Mouse (Mus musculus) kidney, embryonic 15.5 days (tissue): ENCODE results near the gene Magel2. TPM values are rescaled to one million over a fixed set of nuclear protein-coding genes. Genes with fewer than 3 reads are reported as not detected.

ENCODE experiments used
- ATAC-seq: fragments of 200-750 bp; cut with Nextera tagmentation; replicated peaks from 2 replicates; pipeline ENCODE4 v1.8.0; 2017; ENCODE audit warnings: moderate TSS enrichment; ENCODE audit not compliant: low FRiP score
- H3K27ac ChIP-seq: fragments of 300-500 bp; sonication (generic); 2 replicates; pipeline ENCODE4 v1.5.1; 2015; ENCODE audit warnings: mild to moderate bottlenecking, inconsistent platforms
- H3K27me3 ChIP-seq: fragments of 300-500 bp; sonication (generic); 2 replicates; pipeline ENCODE4 v1.6.1; 2015; ENCODE audit warnings: inconsistent platforms
- H3K36me3 ChIP-seq: fragments of 300-500 bp; sonication (generic); 2 replicates; pipeline ENCODE4 v1.6.1; 2015; ENCODE audit warnings: inconsistent platforms
- H3K4me1 ChIP-seq: fragments of 300-500 bp; sonication (generic); 2 replicates; pipeline ENCODE4 v1.6.1; 2015; ENCODE audit warnings: inconsistent platforms
- H3K4me2 ChIP-seq: fragments of 300-500 bp; sonication (generic); 2 replicates; pipeline ENCODE4 v1.6.1; 2015; ENCODE audit warnings: moderate library complexity, mild to moderate bottlenecking, inconsistent platforms
- H3K4me3 ChIP-seq: fragments of 300-500 bp; sonication (generic); replicated peaks from 2 replicates; pipeline ENCODE4 v1.5.1; 2015; ENCODE audit warnings: mild to moderate bottlenecking, inconsistent platforms
- H3K9ac ChIP-seq: fragments of 300-500 bp; sonication (generic); 2 replicates; pipeline ENCODE4 v1.6.1; 2015; ENCODE audit warnings: mild to moderate bottlenecking, inconsistent platforms
- H3K9me3 ChIP-seq: fragments of 300-500 bp; sonication (generic); replicated peaks from 2 replicates; pipeline ENCODE4 v1.6.1; 2016; ENCODE audit warnings: inconsistent platforms
- WGBS: fragments of 180-500 bp; shearing (Covaris S2); methylation state at CpG from one replicate; pipeline ENCODE4 v1.1.7; 2015; ENCODE audit warnings: mixed read lengths; 5-methylcytosine and 5-hydroxymethylcytosine counted together
- polyA plus RNA-seq: library from polyadenylated mRNA; unstranded; fragments of >200 nt; fragmentation: Nextera tagmentation; extraction: Ambion mirVana; gene quantifications from 2 replicates; pipeline ENCODE4 v1.2.1, GENCODE M21; 2015

The Magel2 gene
- 0.87 and 1.2 TPM in 2 replicates for polyA plus RNA-seq

DNA sequence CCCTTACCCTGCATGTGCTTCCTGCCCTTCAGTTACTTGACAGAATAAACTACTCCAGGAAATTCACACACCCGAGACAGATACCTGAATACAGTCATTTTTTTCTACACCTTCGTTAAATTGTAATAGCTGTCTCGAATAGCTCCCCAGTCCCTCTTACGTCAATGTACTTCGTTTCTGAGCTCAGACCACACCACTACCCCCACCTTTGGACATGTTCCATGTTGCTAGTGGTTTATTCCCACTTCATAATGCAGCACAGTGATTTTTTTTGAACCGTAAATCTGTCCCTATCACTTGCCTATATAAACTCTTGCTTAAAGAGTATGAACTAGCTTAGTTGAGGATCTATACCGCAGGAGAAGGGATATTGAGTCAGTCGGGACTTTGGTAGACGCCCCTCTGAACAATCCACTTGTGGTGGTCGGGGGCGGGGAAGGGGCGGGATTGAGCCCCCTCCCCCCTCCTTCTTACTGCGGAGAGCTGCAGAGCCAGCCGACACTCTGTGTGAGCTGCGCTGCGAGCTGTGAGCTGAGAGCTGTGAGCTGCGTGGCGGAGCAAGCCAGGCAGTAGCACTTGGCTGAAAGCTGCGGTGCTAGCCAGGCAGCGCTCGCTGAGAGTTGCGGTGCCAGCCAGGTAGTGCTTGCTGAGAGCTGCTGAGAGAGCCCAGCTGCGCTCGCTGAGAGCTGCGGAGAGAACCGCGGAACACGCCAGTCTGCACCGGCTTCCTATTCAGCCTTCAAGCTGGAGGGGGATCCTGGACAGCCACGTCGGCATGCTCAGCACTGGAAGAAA is at the start of gene Magel2:
TSS of gene Magel2 (plus strand) at position 501 of the 795 bp plus-strand sequence.
- Histone ChIP-seq H3K9me3 (peaks cover 3% of the 10 kb centered on the region; the same call in 1 of the 2 replicates), H3K36me3 (no peaks in the 10 kb centered on the region), H3K4me3 (peak within 1 kb of the TSS; percentile 49), H3K4me1 (no peaks in the 10 kb centered on the region), H3K4me2 (peak within 1 kb of the TSS; percentile 74), H3K9ac (peak within 1 kb of the TSS; percentile 41), H3K27me3 (no peaks in the 10 kb centered on the region), H3K27ac (no peak within 1 kb of the TSS)
- peak; percentile 92 for ATAC-seq
- WGBS = 30% methylated on average over 31 of the region's 31 CpGs

DNA sequence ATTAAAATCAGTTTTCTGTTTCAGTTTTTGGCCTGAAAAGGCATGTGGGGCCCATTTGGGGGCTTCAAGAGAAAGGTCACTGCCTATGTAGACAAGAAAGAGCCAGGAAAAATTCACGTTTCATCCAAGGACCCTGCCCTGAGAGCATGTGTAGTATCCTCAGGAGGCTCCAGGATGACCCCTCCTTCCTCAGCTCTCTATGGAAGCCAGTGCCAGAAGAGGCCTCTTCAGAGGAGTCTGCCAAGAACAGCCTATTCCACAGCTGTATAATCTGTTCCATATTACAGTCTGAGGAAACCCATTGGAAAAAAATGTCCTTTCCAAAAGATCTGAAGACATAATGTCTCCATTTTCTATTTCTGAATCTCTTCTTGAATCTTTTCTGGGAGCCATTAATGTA is 31.4 kb upstream of the Magel2 start:
- Histone ChIP-seq H3K27ac (no peak overlapping the region), H3K4me1 (peaks cover 6% of the 10 kb centered on the region; the same call in 1 of the 2 replicates), H3K9ac (no peak overlapping the region), H3K27me3 (no peaks in the 10 kb centered on the region), H3K9me3 (no peaks in the 10 kb centered on the region), H3K36me3 (no peaks in the 10 kb centered on the region), H3K4me3 (no peak overlapping the region), H3K4me2 (no peak overlapping the region)
- WGBS = 31% methylated on average over 1 of the region's 1 CpGs
- ATAC-seq = no peak

DNA sequence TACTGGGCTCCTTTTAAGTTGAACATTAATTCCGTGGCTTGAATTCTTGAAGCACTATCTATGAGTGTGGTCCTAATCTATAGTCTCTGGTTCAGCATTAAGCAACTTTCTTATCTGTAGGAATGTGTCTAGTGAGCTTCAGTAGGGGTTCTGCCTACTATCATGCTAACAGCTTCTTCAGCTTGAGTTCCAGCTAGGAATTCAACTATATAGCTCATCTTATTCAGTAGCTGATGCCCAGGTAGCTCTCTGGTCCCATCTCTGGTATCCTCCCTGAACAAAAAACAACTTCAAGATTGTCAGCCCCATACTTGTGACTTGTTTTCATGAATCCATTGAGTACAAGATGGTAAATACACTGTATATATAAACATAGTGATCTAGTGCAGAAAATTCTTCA is 30.5 kb upstream of the Magel2 start, which contains the start of gene Ndn:
TSS of gene Ndn (plus strand) at position 301 of the 400 bp plus-strand sequence.
- no peaks in the 10 kb centered on the region for H3K9me3 ChIP-seq
- no peak for ATAC-seq
- H3K4me3 ChIP-seq = no peak within 1 kb of the TSS
- H3K36me3 ChIP-seq = no peaks in the 10 kb centered on the region
- no peak within 1 kb of the TSS for H3K4me2 ChIP-seq
- H3K27ac ChIP-seq = no peak within 1 kb of the TSS
- WGBS = 64% methylated on average over 1 of the region's 1 CpGs
- H3K27me3 ChIP-seq = no peaks in the 10 kb centered on the region
- H3K9ac ChIP-seq = no peak within 1 kb of the TSS
- H3K4me1 ChIP-seq = peaks cover 6% of the 10 kb centered on the region; the same call in 1 of the 2 replicates

DNA sequence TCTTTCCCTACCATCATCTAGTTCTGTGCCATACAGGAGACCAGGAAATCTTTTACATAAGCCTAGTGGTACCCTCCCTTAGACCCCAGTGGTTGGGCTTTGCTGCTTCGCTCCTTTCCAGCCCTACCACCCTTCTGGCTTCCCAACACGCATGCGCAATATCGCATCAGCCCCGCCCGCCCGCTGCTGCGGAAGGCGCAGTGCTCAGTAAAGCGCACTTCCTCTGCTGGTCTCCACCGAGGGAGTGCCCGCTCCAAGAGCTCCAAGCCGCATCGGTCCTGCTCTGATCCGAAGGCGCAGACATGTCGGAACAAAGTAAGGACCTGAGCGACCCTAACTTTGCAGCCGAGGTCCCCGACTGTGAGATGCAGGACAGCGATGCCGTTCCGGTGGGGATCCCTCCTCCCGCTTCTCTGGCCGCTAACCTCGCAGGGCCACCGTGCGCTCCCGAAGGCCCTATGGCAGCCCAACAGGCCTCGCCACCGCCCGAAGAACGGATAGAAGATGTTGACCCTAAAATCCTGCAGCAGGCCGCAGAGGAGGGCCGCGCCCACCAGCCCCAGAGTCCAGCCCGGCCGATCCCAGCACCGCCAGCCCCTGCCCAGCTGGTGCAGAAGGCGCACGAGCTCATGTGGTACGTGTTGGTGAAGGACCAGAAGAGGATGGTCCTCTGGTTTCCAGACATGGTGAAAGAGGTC is 28.6 kb upstream of the Magel2 start:
- Histone ChIP-seq H3K27ac (no peak overlapping the region), H3K27me3 (no peaks in the 10 kb centered on the region)
- WGBS = 18% methylated on average over 42 of the region's 42 CpGs

DNA sequence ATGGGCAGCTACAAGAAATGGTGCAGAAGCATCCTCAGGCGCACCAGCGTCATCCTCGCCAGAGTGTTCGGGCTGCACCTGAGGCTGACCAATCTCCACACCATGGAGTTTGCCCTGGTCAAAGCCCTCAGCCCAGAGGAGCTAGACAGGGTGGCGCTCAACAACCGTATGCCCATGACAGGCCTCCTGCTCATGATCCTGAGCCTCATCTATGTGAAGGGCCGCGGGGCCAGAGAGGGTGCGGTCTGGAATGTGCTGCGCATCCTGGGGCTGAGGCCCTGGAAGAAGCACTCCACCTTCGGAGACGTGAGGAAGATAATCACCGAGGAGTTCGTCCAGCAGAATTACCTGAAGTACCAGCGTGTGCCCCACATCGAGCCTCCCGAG is 28.0 kb upstream of the Magel2 start:
- Histone ChIP-seq H3K27me3 (no peaks in the 10 kb centered on the region), H3K4me1 (peaks cover 6% of the 10 kb centered on the region; the same call in 1 of the 2 replicates), H3K4me2 (peak overlapping the region; percentile 73), H3K27ac (no peak overlapping the region), H3K4me3 (peak overlapping the region; percentile 58), H3K9ac (peak overlapping the region; percentile 61), H3K9me3 (no peaks in the 10 kb centered on the region), H3K36me3 (no peaks in the 10 kb centered on the region)
- ATAC-seq = peak; percentile 59
- WGBS = 38% methylated on average over 17 of the region's 17 CpGs

More for the DNA sequence above, 28.6 kb upstream of the Magel2 start:
- Histone ChIP-seq H3K9me3 (no peaks in the 10 kb centered on the region), H3K4me3 (peak overlapping the region; percentile 58), H3K9ac (peak overlapping the region; percentile 61), H3K4me2 (peak overlapping the region; percentile 73), H3K4me1 (peaks cover 6% of the 10 kb centered on the region; the same call in 1 of the 2 replicates), H3K36me3 (no peaks in the 10 kb centered on the region)
- ATAC-seq = peak; percentile 99

DNA sequence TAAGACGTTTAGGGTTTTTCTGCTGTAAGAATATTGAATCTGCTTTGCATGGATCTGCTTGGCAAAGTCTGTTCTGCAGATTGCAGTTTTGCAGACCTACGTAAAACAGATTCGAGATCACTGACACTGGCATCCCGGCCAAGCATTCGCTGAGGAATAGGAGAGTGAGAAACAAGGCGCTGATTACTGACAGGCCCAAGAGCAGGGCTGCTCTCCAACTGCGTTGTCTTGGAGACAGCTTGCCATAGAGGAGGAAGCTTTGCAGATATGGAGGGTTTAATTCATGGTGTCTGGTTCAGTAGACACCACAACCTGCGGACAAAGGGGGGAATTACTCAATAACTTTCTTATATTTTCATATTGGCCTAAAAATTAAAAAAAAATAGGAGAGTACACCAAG is 25.5 kb upstream of the Magel2 start:
- 61% methylated on average over 8 of the region's 8 CpGs for WGBS
- no peaks in the 10 kb centered on the region for H3K9me3 ChIP-seq
- peaks cover 6% of the 10 kb centered on the region; the same call in 1 of the 2 replicates for H3K4me1 ChIP-seq
- no peaks in the 10 kb centered on the region for H3K36me3 ChIP-seq
- no peak overlapping the region for H3K9ac ChIP-seq
- H3K27me3 ChIP-seq = no peaks in the 10 kb centered on the region
- no peak for ATAC-seq
- H3K4me2 ChIP-seq = no peak overlapping the region
- H3K4me3 ChIP-seq = no peak overlapping the region
- no peak overlapping the region for H3K27ac ChIP-seq

DNA sequence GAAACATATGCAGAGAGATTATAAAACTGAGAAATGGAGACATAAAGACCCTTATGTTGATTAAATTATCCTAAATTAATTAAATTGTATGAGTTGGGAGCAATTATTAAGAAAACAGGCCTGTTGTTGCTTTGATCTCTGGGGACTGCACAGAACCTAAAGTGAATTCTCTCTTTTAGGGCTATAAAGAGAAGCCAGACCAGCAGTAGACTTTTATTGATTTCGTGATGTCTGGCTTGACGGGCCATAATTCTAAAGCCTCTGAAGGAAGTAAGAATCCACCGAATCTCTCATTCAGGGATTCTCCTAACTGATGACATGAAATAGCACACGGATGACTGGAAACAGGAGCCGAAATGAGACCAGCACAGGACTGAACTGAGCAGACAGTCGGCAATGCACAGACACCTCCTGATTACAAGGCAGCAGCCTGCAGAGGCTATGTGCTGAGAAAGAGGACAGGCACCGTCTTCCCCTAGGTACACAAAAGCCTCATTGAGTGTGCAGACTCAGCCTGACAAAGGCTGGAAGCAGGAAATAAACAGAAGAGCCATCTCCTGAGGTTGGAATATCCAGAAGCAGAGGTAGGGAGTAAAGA is 11.7 kb upstream of the Magel2 start:
- no peak for ATAC-seq
- Histone ChIP-seq H3K27ac (no peak overlapping the region), H3K4me2 (no peak overlapping the region), H3K27me3 (no peaks in the 10 kb centered on the region), H3K9ac (no peak overlapping the region), H3K4me3 (no peak overlapping the region), H3K4me1 (no peaks in the 10 kb centered on the region), H3K36me3 (no peaks in the 10 kb centered on the region), H3K9me3 (no peaks in the 10 kb centered on the region)
- WGBS = 59% methylated on average over 7 of the region's 7 CpGs

DNA sequence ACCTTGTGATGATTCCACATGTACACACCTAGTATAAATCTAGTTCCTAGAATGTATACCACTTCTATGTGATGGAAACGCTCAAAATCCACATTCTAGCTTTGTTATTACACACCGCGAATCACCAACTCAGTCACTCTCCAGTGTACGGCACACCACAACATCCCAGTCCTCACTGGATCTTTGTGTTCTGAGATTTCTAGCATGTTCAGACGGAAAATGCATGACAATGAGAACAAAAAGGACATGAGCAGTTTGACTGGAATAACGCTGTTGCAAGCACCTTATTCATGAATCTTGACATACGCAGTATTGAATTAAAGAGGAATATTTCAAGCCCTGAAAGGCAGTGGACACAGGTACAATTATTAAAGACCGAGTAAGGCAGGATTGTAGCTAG is 10.1 kb upstream of the Magel2 start:
- no peaks in the 10 kb centered on the region for H3K9me3 ChIP-seq
- WGBS = 80% methylated on average over 8 of the region's 8 CpGs
- H3K36me3 ChIP-seq = no peaks in the 10 kb centered on the region
- no peak overlapping the region for H3K4me2 ChIP-seq
- H3K27ac ChIP-seq = no peak overlapping the region
- no peak overlapping the region for H3K9ac ChIP-seq
- no peaks in the 10 kb centered on the region for H3K4me1 ChIP-seq
- H3K4me3 ChIP-seq = no peak overlapping the region
- no peak for ATAC-seq
- H3K27me3 ChIP-seq = no peaks in the 10 kb centered on the region

DNA sequence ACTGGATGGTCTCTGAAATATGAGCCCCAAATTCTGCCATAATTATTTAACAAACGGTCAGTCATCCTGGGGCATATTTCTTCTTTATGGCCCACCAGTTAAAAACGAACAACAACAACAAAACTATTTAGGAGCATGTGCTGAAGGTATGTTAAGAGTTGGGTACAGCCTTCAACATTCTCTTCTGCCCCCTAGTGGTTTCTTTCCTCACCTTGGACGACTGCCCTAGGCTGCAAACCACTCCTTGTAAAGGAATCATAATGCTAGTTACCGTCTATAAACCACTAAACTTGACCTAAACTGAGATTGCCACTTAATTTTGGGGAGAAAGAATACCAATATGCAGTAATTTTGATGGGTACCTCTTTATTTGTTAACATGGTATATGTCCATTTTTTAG is 1.2 kb upstream of the Magel2 start:
- ATAC-seq = no peak
- 36% methylated on average over 4 of the region's 4 CpGs for WGBS
- no peaks in the 10 kb centered on the region for H3K4me1 ChIP-seq
- no peaks in the 10 kb centered on the region for H3K27me3 ChIP-seq
- no peak overlapping the region for H3K9ac ChIP-seq
- H3K9me3 ChIP-seq = peaks cover 3% of the 10 kb centered on the region; the same call in 1 of the 2 replicates
- no peak overlapping the region for H3K4me2 ChIP-seq
- no peaks in the 10 kb centered on the region for H3K36me3 ChIP-seq
- no peak overlapping the region for H3K27ac ChIP-seq
- no peak overlapping the region for H3K4me3 ChIP-seq

DNA sequence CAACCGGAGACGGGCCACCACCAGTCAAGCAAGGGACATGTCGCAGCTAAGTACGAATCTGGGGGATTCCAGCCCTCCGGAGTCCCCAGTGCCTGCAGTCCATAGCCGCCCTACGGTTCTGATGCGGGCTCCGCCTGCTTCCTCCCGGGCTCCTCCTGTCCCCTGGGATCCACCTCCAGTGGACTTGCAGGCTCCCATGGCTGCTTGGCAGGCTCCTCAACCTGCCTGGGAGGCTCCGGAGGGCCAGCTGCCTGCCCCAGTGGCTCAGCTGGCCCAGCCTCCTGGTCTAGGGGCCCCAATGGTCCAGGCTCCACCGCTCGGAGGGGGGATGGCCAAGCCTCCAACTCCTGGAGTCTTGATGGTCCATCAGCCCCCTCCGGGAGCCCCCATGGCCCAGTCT is 503 bp downstream of the Magel2 start:
- 28% methylated on average over 14 of the region's 14 CpGs for whole genome bisulfite sequencing
- ATAC-seq = peak; percentile 69
- no peaks in the 10 kb centered on the region for H3K4me1 ChIP-seq
- peaks cover 3% of the 10 kb centered on the region; the same call in 1 of the 2 replicates for H3K9me3 ChIP-seq
- H3K27ac ChIP-seq = no peak overlapping the region
- peak overlapping the region; percentile 49 for H3K4me3 ChIP-seq
- H3K9ac ChIP-seq = peak overlapping the region; percentile 41
- peak overlapping the region; percentile 74 for H3K4me2 ChIP-seq
- H3K36me3 ChIP-seq = no peaks in the 10 kb centered on the region
- no peaks in the 10 kb centered on the region for H3K27me3 ChIP-seq

DNA sequence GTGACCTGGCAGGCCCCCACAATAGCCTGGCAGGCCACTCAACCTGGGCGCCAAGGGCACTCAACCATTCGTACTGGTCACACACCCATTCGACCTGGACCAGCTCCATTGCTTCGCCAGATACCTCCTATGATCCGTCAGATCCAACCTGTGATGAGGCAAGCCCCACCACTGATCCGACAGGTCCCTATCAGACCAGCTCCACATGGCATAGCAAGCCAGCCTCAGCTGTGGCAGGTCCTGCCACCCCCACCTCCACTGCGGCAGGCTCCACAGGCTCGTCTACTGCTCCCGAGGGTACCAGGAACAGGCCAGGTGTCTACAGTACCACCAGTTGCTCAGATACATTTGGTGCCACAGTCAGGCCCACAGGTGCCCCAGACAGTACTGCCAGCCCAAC is 1.7 kb downstream of the Magel2 start:
- no peaks in the 10 kb centered on the region for H3K36me3 ChIP-seq
- H3K4me3 ChIP-seq = no peak overlapping the region
- no peaks in the 10 kb centered on the region for H3K27me3 ChIP-seq
- no peak overlapping the region for H3K4me2 ChIP-seq
- ATAC-seq = no peak
- H3K9me3 ChIP-seq = peaks cover 3% of the 10 kb centered on the region; the same call in 1 of the 2 replicates
- 92% methylated on average over 9 of the region's 9 CpGs for WGBS
- no peak overlapping the region for H3K27ac ChIP-seq
- no peak overlapping the region for H3K9ac ChIP-seq
- no peaks in the 10 kb centered on the region for H3K4me1 ChIP-seq

DNA sequence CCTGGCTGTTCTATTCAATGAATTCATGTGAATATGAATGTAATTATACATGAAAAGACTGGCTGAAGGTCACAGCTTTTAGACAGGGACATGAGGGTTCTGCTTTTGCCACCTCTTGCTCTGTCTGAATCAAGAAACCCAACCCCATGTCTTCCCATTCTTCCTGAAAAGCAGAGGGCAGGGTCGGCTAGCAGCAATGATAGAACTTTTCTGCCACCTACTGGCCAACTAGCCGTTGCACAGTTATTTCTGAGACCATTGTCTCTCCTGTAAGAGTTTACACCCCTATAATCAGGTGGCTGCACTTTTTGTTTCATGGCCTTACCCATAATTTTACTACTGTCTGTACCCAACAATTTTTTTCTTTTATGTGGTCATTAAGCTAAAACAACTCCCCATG is 5.6 kb downstream of the Magel2 start:
- H3K4me3 ChIP-seq = no peak overlapping the region
- no peaks in the 10 kb centered on the region for H3K27me3 ChIP-seq
- H3K4me1 ChIP-seq = no peaks in the 10 kb centered on the region
- WGBS = 10% methylated on average over 2 of the region's 2 CpGs
- H3K9ac ChIP-seq = no peak overlapping the region
- ATAC-seq = 0 out of 2 replicates have a peak, but pooled peaks have one; percentile 43
- no peak overlapping the region for H3K4me2 ChIP-seq
- peaks cover 3% of the 10 kb centered on the region; the same call in 1 of the 2 replicates for H3K9me3 ChIP-seq
- no peaks in the 10 kb centered on the region for H3K36me3 ChIP-seq
- H3K27ac ChIP-seq = no peak overlapping the region
